Mouse (Mus musculus) lung, postnatal 25 days (tissue): ENCODE data around the gene Agk.
A peak's percentile ranks its signal among the peaks of the same experiment; 100 is the strongest.

Experiments used
- DNase-seq: peaks from one replicate; pipeline ENCODE4 v3.0.0; 2022; ENCODE audit warnings: low spot score

Gene Agk

DNA sequence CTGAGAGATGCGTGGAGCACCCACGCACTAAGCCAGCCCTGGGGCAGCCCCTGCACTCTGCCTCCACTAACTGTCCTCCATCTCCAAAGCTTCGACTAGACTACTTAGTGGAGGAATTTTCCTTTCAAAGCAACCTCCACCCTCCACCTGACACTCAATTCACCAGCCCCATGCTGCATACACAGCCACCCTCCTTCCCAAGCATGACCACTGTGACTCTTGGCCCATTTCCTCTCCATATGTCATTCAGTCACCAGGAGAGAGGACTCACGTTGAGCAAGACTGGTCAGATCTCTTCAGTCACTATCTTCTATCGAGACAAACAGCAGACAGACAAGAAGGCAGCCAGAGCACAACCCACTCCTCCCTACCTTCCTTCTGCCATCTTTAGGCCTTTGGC lies 88.1 kb downstream of the Agk start:
- DNase-seq: no peak

DNA sequence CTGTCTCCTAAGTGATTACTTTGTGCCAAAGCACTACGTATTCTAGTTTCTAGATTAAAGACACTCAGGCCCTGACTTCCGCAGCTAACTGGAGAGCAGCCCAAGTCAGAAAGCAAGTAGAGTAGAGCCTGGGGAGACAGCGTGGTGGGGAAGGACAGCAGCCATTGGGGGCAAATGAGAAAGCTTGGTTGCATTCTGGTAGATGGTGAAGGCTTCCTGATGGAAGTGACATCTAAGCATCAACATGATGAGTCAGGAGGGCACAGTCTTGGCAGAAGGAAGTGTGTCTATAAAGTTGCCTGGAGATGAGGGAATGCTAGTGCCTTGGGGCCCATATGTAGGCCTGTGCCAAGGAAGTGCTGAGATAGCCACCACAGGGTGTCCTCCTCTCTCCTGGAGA lies 88.6 kb downstream of the Agk start:
- DNase-seq: no peak

DNA sequence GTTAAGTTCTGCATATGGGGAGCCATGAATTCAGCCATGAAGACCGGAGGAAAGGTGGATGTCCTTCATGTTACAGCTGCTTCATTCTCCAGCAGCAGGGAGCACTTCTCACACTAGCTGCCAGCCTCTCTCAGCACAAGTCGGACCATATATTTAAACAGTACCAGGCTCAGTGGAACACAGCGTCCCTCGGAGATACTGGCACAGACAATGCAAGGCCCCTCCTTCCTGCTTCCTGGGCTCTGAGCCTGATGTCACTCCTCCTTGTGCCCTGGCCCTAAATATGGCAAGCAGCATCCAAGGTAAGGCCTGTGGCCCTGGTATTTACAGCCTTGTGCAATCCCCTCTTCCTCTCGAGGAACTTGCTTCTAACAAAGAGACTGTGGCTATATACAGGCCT lies 90.8 kb downstream of the Agk start:
- no peak for DNase-seq

DNA sequence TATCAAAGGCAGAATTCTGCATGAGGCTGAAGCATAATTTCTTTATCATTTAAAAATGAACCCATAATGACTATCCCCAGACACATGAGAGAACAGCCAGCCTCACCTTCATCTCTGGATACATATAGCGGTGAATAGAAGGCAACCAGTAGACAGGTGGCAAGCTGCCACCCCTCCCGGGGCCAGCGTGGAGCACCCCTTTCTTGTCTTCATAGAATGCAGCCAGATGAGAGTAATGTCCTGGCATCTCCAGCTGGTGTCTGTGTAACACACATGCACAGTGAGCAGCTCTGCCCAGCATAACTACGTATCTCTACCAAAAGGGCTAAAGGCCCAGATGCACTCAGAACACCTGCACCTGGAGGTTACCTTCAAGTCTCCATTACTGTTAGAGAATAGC lies 93.4 kb downstream of the Agk start:
- DNase-seq: no peak

DNA sequence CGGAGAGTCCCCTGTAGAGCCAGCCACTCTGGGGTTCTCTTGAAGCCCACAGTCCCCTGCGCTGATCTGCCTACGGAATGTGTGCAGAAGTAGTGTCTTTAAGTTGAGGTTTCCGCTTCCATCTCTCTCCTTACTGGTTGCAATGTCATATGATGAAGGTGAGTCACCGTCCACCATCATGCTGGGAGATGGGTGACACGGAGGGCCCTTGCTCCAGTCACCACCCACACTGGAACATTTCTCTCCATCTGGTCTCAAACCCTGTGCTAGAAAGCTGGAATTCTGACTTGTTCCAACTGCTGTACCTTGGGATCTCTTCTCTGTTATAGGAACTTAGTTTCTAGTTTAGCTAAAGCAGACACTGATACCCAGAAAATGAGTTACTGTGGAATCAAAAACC lies 96.1 kb downstream of the Agk start:
- DNase-seq: no peak

DNA sequence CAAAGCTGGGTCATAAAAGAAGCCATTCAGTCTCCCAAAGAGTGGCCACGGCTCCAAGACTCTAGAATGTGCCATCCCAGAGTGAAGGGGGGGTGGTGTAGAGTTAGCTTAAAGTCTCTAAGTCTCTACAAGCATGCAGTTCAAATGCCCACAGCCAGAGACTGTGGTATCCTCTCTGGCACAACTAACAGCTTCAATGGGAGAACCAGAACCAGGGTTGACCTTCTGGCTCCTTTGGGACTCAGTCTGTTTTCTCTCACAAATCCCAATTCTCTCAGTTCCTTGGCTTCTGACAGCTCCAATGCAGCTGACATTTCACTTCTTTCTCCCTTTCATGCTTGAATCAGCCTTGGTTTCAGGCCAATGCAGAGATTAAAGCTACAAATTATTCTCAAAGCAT lies 98.0 kb downstream of the Agk start:
- DNase-seq: no peak

DNA sequence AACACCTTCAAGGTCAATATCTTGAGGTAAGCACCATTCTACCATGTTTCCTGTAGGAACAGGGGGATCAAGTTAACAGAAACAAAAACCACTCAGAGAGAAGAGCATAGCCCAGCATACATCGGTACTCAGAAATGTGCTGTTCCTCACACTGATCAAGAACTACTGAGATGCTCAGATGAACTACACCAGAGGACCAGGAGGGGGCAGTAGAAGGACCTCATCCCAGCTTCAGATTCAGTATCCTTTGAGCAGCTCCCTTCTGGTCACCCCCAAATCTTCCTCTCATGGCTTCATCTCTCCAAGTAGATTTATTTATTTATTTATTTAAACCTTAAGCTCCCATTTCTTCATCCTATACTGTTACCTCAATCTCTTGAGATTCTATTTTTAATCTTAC lies 98.8 kb downstream of the Agk start:
- DNase-seq: peak; percentile 43

DNA sequence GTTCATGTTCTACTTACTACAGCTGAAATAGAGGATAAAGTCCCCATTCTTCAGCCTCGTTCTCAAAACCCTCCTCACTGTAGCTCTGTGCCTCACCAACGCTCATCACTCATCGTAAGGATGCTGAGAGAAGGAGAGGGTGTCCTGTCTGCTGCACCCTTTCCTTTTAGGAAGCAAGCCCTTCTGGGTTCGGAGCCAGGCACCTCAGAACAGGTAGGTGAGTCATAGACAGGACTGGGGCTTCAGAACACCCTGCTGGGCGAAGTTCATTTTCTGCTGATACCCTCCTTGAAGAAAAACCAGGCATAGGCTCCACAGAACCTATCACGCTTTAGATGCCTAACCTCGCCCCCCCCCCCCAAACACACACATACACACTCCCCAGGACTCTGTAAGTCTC lies 102.5 kb downstream of the Agk start:
- no peak for DNase-seq

DNA sequence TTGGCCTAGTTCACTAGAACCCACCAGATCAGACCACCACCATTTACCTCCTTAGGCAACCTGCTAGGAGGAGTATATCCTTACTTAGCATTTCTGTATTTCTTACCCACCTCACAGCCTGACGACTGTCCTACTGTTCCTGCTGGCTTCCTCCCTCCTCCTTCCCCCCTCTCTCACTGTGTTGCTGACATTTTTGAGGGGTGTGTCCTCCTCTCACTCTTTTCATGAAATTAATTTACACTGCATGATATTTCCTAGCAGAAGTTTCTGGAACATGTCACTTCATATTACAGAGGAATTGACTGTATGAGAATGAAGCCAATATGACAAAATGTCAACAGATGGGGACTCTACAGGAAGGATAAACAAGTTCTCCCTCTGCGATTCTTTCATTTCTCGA lies 103.7 kb downstream of the Agk start:
- DNase-seq: no peak

DNA sequence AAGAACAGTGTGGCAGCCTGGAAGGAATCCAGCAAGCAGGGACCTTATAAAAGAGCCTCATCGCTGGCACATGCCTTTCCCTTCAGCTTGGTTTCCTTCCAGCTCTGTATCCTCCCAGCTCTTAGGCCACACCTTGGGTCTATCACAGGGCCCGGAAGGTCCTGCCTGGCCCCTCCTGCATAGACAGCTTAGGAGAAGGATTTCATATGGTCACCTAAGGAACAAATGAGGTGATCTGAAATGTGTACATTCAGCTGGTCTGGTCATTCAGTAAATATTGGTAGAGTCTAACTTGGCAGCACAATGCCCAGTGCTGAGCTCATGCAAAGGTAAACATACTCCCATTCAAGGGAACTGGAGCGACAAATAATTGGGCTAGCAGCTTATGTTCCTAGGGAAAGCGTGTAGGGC lies 104.6 kb downstream of the Agk start:
- peak; percentile 54 for DNase-seq

DNA sequence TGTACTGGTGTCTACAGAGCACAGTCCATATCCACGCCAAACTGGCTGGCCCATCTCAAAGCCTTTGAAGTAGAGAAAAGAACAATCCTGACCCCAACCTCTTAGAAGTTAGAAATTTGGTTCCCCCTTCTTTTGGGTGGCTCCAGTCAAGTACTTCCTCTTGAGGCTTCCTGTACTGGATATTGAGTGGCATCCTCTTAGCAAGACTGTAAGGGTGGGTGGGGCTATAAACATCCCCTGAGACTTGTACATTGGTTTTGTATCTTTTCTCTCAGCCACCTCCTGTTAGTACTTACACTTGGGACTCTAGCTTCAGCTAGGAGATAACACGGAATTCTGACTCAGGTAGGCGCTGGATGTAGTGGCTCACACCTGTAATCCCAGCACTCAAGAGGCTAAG lies 105.3 kb downstream of the Agk start:
- peak; percentile 28 for DNase-seq

DNA sequence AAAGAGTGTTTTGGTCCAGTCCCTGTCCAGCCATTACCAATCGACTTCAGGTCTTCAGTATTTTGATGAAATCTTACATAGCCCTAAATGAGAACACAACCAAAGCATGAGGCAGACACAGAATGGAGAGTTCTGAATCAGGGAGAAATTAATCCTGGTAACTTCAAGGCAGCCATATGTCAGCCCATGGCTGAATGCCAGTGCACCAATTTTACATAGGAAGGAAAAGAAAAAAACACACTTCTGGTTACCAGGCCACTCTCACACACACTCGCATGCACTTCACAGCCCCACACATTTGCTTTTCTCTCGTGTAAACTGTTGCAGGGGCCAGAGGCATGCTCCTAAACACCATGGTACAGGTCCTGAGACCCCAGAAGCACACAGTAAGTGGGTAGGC lies 105.9 kb downstream of the Agk start:
- DNase-seq: no peak

DNA sequence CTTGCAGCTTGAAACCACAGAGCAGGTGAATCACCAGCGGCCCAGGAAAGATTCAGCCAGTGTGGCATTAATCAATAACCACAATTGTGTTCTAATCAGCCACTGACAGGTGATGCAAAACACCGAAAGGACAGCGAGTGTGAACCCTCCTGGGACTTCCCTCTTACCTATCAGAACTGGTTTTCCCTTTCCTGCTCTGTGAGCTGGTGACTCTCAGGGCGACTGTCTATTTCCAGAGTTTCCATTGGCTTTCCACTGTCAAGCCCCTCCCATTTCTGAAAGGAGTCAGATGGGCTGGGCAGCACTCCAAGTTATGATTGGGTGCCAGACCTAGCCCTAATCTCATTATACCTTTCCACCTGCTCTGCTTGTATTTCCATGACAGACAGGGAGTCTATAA lies 106.4 kb downstream of the Agk start:
- peak; percentile 28 for DNase-seq

DNA sequence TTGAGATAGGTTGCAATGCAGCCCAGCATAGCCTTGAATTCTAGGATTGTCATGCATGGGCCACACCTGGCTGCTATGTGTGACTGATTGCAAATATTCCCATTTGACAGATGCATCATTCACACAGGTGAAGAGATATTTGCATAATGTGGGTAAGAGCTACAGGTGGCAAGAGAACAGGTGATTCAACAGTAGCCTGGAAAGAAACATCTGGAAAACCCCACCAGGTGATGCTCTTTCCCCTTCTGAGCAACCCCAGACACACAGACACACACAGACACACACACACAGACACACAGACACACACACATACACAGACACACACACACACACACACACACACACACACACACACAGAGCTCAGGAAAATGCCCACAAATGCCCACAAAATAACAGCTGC lies 106.8 kb downstream of the Agk start:
- DNase-seq: no peak

DNA sequence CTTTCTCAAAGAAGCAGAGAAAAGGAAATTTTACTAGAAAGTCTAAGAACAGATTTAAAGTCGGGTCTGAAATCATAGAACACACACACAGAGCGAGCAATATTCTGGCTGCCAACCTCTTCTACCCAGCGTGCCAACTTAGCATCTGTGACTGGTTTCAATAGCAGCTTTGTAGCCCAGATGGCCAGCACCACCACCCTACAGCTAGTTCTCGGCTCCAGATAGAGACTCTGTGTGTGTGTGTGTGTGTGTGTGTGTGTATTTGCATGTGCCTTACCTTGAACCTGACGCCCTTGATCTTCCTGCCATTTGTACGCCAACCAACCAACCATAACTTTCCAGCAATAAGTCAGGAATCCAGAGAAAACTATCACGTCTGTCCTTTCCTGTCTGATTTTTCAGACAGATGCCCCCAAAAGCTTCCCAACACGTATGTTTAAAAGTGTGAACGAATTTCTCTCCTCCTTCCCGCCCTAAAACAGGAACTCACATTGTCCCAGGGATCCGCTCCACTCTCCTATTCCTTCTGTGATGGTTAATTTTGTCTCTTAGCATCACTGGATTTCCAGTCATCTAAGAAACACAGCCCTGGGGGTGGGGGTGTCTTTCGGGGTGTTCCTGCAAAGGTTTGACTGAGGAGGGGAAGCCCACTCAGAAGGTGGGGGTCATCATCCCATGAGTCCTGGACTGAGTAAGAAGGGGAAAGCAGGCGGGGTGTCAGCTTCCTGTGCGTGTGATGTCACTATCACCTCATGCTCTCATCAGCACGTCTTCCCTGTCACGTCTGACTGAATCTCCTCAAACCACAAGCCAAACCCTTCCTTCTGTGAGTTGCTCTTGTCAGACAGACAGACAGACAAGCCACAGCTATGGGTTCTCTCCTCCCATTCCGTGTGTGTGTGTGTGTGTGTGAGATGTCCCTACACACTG lies 107.6 kb downstream of the Agk start:
- DNase-seq: no peak

DNA sequence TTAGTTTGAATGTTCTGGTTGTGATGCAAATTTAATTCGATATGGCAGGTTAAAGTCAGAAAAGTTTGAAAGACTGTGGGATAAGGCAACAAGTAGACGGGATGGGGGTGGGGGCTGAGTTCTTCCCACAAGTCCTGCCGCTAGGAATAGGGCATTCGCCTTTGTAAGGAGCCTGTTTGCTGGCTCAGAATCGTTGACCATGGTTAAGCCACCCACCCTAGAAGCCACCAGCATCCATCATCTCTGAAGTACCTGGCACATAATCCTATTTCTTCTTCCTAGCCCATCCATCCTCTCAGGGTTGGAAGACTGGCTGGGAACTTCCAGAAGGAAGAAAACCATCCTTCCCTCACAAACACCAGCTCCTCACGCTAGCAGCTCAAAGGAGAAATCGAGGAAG lies 109.7 kb downstream of the Agk start:
- DNase-seq: no peak

DNA sequence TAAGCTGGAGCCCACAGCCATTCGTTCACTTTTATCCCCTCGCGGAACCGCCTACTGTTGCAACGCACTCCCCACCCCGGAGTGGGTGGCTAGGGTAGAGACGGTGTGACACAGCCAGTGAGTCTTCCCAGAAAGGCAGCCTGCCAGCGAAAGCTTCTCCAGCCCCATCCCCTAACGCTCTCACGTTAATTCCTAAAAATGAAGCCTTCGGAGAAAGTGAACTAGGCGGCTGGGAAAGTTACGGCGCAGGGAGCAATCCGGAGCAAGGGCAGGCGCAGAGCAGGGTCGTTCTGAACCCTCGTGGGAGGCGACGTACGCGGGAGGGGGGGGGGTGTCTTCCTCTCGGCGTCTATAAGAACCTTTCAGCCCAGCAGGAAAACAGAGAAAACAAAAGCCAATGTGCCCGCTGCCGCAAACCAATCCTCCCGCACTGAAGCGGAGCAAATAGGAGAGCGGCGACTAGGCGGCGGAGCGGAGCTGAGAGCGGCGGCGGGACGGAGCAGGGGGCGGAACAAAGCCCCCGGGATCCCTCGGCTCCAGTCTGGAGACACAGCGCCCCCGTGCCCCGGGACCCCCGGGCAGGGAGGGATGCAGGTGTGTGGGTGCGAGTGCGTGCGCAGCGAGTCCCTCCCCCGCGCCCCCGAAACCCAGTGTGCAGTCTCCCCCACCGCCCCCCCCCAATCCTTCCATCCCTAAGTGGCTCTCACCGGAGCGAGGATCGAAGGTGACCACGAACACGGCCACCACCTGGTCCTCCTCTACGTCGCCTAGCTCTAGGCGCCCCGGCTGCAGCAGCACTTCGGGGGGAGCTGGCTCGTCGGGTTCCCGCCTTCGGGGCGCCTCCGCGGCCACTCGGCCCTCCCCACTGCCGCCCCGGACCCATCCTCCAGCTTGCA lies 110.4 kb downstream of the Agk start:
- peak; percentile 9 for DNase-seq

DNA sequence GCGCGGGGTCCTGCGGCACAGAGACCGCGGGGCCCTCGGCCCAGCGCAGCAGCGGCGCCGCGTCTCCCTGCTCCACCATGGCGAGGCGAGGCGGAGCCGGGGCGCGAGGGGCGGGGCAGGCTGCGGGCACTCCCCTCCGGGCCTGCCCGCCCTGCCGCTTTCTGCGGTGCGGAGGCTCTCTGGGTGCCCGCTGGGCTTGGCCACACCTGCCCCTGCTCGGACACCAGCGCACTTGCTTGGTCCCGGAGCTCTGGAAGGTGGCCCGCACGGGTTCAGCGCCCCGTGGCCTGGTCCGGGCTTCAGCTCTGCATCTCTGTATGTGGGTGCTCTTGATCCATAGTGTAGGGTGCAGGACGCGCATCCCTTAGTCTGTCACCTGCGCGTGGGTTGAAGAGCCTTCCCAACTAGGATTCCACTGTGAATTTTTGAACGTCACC lies 111.1 kb downstream of the Agk start, which contains the start of gene E330009J07Rik:
Gene E330009J07Rik (minus strand): TSS at position 89 of the 437 bp plus-strand sequence.
- DNase-seq: peak; percentile 83

DNA sequence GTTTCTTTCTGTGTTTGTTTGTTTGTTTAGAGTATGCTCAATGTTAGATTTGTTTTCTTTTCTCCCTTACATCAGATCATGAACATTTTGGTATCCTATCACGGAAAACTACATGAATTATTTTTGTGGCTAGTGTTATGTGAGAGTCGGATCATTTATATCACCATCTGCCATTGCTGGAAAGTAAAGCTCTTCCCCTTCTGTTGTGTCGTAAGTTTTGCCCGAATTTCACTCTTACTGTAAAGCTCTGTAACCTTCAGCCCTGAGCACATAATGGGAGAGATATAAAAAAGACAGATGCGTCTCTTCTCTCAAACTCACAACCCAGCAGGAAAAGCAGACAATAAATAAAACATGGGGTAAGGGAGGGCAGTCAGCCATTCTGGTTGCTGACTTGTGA lies 114.0 kb downstream of the Agk start, which contains the start of gene Wee2:
Gene Wee2 (plus strand): TSS at position 153 of the 400 bp plus-strand sequence.
- DNase-seq: no peak

DNA sequence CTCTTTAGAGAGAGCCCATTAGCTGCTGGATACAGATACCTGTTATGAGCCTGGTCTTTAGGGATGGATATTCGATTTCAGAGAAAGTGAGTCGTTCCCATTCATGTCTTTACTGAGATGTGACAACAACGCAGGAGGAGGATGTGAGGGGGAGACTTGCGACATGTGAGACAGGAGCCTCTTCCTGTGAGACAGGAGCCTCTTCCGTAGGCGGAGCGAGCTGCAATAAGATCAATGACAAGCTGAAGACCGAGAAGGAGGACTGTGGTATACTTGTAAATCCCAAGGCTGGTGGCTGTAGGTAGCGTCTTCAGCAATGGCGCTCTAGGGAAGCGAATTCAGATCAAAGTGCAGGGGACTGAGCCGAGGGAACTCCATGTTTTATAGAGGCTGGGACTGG lies 114.8 kb downstream of the Agk start:
- DNase-seq: no peak

DNA sequence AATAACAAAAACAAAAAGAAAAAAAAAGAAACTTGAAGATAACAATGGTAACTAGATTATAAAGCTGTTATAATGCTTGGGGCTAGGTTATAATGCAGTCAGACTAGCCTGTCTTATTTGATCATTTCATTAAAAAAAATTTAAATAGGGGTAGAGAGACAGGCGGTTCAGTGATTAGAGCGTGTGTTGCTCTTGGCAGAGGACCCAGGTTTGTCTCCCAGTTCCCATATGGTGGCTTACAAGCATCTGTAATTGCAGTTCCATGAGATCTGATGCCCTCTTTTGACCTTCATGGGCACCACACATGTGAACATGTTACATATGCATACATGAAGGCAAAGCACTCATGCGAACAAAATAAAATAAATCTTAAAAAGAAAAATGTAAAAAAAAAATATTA lies 116.3 kb downstream of the Agk start:
- DNase-seq: no peak

DNA sequence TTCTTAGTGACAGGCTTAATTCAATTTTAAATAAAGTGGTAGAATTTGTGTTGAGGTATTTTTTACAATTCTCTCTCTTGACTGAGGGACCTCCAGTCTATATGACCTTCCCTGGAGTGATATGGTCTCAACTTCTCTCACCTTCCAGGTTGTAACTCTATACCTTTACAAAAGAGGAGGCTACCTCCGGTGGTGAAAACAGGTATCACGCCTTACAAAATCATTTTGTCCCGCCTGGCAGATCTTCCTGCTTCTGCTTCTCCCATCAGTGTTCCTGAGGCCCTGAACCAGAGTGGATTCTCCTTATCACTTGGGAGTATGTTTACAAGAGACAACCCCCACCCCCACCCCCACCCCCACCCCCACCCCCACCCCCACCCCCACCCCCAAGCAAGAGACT lies 116.8 kb downstream of the Agk start:
- DNase-seq: no peak
